Mouse (Mus musculus) small intestine, adult 2 months (tissue): Measurements from ENCODE around the gene Abtb1.

Source experiments
- CTCF ChIP-seq: fragments of 200-500 bp; IDR thresholded peaks from 2 replicates; pipeline ENCODE4 v1.5.1; 2012; ENCODE audit warnings: low read depth, mild to moderate bottlenecking, control low read depth, inconsistent platforms, low read length, moderate library complexity, mixed read lengths; ENCODE audit not compliant: insufficient replicate concordance, insufficient read length; ENCODE audit errors: extremely low read depth
- POLR2A ChIP-seq: fragments of 200-500 bp; IDR thresholded peaks from 2 replicates; pipeline ENCODE4 v1.6.1; 2012; ENCODE audit warnings: low read depth, mild to moderate bottlenecking, control low read depth, inconsistent platforms, low read length, moderate library complexity

DNA sequence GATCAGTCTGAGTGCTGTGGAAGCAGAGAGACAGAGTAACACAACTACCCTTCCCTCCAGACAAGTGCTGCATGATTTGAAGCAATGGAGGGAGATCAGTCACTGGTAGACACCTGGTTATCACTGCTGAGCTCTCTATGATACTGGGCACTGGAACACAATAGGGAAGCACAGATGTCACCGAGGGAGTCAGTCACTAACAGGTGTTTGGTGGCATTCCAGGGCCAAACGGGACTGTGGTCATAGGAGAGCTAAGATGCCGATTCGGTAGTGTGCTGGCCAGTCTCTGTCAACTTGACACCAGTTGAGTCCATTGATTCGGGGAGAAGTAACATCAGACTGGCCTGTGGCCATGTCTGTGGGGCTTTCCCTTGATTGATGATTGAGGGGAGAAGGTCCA, 12.7 kb upstream of the Abtb1 start:
- TF ChIP-seq POLR2A (no peak), CTCF (no peak)
